Mouse (Mus musculus): ENCODE data around the gene Retnla. TPM values are rescaled to one million over a fixed set of nuclear protein-coding genes. Genes with fewer than 3 reads are reported as not detected.

The Retnla gene
- total and polyA plus RNA-seq, 2 experiments from 2014 or later = not detected

DNA sequence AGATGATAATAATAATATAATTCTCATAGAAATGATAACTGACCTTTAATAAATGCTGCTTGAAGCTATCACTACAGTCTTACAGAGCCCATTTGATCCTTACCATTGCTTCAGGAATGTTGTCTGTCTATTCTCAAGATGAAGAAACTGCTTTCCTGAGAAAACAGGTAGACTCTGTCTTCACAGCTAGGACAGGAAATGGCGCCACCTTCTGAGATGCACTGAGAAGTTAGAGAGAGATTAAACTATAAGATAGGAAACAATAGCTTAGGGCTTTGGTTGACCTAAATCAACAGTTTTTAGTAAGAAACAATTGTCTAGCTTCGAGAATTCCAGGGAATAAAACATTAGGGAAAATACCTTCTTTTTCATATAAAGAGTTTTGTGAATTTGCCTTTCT lies 33.0 kb upstream of the Retnla start:
- no peak overlapping the region for H3K27ac ChIP-seq (ENCODE audit: low read depth, low read length)
- DNase-seq (ENCODE audit: low spot score) (peak; percentile 32), ATAC-seq (ENCODE audit: low FRiP score) (no peak)

DNA sequence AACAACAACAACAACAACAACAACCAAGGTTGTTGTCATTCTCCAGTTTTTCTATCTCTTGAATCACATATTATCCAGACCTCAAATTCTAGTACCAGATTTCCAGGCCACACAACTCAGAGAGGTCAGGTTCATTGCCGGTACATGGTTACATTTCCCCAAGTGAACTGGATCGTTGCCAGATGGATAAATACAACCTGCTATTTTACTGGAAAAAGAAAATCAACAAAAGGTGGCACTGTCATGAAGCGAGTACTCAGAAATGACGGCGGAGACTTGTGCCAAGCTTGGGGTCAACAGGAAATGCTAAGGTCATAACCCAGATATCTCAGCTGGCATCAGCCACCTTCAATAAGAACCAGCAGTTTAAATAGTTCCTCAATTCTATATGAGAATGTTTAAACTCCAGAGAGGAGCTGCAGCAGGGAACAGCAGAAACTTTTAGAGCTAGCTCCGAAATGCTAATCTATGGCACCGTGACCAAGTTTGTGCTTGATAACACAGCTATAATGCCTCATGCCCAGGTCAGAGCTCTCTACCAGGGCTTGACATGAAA lies 30.4 kb upstream of the Retnla start:
- no peak overlapping the region for H3K4me2 ChIP-seq (ENCODE audit: low read depth, low read length, poor library complexity, severe bottlenecking)
- no peak for TF ChIP-seq CTCF (IDR thresholded peaks at IDR 0.05)
- H3K4me3 ChIP-seq (ENCODE audit: low read depth, low read length) = no peak overlapping the region
- no peaks in the 10 kb centered on the region for H3K27me3 ChIP-seq (ENCODE audit: insufficient read depth, low read length)
- WGBS = 89% methylated on average over 7 of the region's 7 CpGs
- H3K36me3 ChIP-seq (ENCODE audit: insufficient read depth, low read length) = no peaks in the 10 kb centered on the region
- DNase-seq (ENCODE audit: low spot score) = no peak
- H3K27ac ChIP-seq (ENCODE audit: low read depth, low read length) = no peak overlapping the region
- no peaks in the 10 kb centered on the region for H3K4me1 ChIP-seq (ENCODE audit: insufficient read depth, low read length)
- ATAC-seq (ENCODE audit: low FRiP score) = no peak
- no peaks in the 10 kb centered on the region for H3K9me3 ChIP-seq (ENCODE audit: low read length)
- H3K9ac ChIP-seq (replicated peaks; ENCODE audit: low read length, poor library complexity, severe bottlenecking) = no peak overlapping the region

More for the DNA sequence above, 33.0 kb upstream of the Retnla start:
- Histone ChIP-seq H3K36me3 (ENCODE audit: insufficient read depth, low read length) (no peaks in the 10 kb centered on the region), H3K9ac (replicated peaks; ENCODE audit: low read length, poor library complexity, severe bottlenecking) (no peak overlapping the region), H3K4me1 (ENCODE audit: insufficient read depth, low read length) (no peaks in the 10 kb centered on the region), H3K4me2 (ENCODE audit: low read depth, low read length, poor library complexity, severe bottlenecking) (no peak overlapping the region), H3K9me3 (ENCODE audit: low read length) (no peaks in the 10 kb centered on the region), H3K4me3 (ENCODE audit: low read depth, low read length) (no peak overlapping the region), H3K27me3 (ENCODE audit: insufficient read depth, low read length) (no peaks in the 10 kb centered on the region)
- TF ChIP-seq CTCF (IDR thresholded peaks at IDR 0.05) = peak; percentile 65
- 62% methylated on average over 2 of the region's 2 CpGs for WGBS

DNA sequence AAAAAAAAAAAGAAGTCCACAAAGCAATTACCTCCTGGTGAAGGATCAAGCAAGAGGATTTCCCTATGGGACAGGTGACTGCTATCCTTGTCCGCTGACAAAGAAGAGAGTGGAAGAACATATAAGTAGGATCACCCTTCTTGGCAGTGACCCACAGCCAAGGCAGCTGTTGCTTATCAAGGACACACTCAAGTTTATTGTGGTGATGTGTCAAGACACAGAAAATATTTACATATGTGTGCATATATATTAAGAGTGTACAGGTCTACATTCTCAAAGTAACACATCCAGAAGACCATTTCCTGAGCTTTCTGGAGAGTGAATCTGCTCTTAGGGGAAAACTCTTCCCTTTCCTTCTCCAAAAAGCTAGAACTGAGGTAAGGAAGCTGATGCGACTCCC lies 25.7 kb upstream of the Retnla start, which contains the start of gene Retnlb:
Gene Retnlb (plus strand): TSS at position 162 of the 400 bp plus-strand sequence.
- 98% methylated on average over 2 of the region's 2 CpGs for WGBS
- H3K36me3 ChIP-seq (ENCODE audit: insufficient read depth, low read length) = no peaks in the 10 kb centered on the region
- no peaks in the 10 kb centered on the region for H3K9me3 ChIP-seq (ENCODE audit: low read length)
- no peaks in the 10 kb centered on the region for H3K27me3 ChIP-seq (ENCODE audit: insufficient read depth, low read length)
- H3K4me1 ChIP-seq (ENCODE audit: insufficient read depth, low read length) = no peaks in the 10 kb centered on the region
- no peak for DNase-seq (ENCODE audit: low spot score)
- TF ChIP-seq CTCF (IDR thresholded peaks at IDR 0.05) = no peak
- no peak within 1 kb of the TSS for H3K4me2 ChIP-seq (ENCODE audit: low read depth, low read length, poor library complexity, severe bottlenecking)
- H3K27ac ChIP-seq (ENCODE audit: low read depth, low read length) = no peak within 1 kb of the TSS
- ATAC-seq (ENCODE audit: low FRiP score) = no peak
- no peak within 1 kb of the TSS for H3K4me3 ChIP-seq (ENCODE audit: low read depth, low read length)
- no peak within 1 kb of the TSS for H3K9ac ChIP-seq (replicated peaks; ENCODE audit: low read length, poor library complexity, severe bottlenecking)

DNA sequence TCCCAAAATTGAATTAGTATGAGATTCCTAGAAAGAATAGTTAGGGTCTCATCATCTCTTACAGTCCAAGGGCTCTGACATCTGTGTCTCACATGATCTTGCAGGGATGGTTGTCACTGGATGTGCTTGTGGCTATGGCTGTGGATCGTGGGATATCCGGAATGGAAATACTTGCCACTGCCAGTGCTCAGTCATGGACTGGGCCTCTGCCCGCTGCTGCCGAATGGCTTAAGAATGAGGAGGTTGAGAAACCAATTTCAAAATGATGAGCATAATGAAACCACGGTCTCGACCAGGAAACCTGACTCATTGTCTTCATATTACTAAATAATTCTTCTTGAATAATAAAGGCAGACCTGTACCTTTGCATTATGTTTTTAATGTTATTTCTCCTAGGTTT lies 23.8 kb upstream of the Retnla start:
- DNase-seq (ENCODE audit: low spot score) (no peak), ATAC-seq (ENCODE audit: low FRiP score) (no peak)
- H3K36me3 ChIP-seq (ENCODE audit: insufficient read depth, low read length) = no peaks in the 10 kb centered on the region
- no peak overlapping the region for H3K4me3 ChIP-seq (ENCODE audit: low read depth, low read length)
- no peak overlapping the region for H3K27ac ChIP-seq (ENCODE audit: low read depth, low read length)
- H3K27me3 ChIP-seq (ENCODE audit: insufficient read depth, low read length) = no peaks in the 10 kb centered on the region
- no peaks in the 10 kb centered on the region for H3K9me3 ChIP-seq (ENCODE audit: low read length)
- TF ChIP-seq CTCF (IDR thresholded peaks at IDR 0.05) = no peak
- no peaks in the 10 kb centered on the region for H3K4me1 ChIP-seq (ENCODE audit: insufficient read depth, low read length)
- H3K9ac ChIP-seq (replicated peaks; ENCODE audit: low read length, poor library complexity, severe bottlenecking) = no peak overlapping the region
- WGBS = 89% methylated on average over 6 of the region's 6 CpGs
- no peak overlapping the region for H3K4me2 ChIP-seq (ENCODE audit: low read depth, low read length, poor library complexity, severe bottlenecking)

DNA sequence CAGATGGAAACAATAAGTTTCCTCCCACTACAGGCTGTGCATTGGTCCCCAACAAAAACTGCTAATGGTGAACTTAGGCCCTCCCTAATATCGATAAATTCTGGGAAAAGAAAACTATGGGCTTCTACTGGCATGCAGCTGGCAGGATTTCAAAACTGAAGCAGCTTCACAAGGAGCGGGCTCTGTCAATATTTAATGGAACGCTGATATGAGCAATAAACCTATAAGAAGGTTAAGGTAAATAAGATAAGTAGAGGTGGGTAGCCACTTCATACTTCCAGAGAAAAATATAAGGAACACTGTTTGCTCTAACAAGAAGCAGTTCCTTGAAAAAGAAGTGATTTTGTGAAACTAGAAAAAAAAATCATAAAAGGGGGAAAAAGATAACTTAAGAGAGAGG lies 15.9 kb upstream of the Retnla start:
- Histone ChIP-seq H3K4me2 (ENCODE audit: low read depth, low read length, poor library complexity, severe bottlenecking) (no peak overlapping the region), H3K4me3 (ENCODE audit: low read depth, low read length) (no peak overlapping the region), H3K27ac (ENCODE audit: low read depth, low read length) (no peak overlapping the region), H3K9ac (replicated peaks; ENCODE audit: low read length, poor library complexity, severe bottlenecking) (no peak overlapping the region), H3K9me3 (ENCODE audit: low read length) (no peaks in the 10 kb centered on the region), H3K36me3 (ENCODE audit: insufficient read depth, low read length) (no peaks in the 10 kb centered on the region), H3K4me1 (ENCODE audit: insufficient read depth, low read length) (no peaks in the 10 kb centered on the region), H3K27me3 (ENCODE audit: insufficient read depth, low read length) (no peaks in the 10 kb centered on the region)
- DNase-seq (ENCODE audit: low spot score) = no peak
- WGBS = 85% methylated on average over 3 of the region's 3 CpGs
- ATAC-seq (ENCODE audit: low FRiP score) = no peak
- TF ChIP-seq CTCF (IDR thresholded peaks at IDR 0.05) = no peak

DNA sequence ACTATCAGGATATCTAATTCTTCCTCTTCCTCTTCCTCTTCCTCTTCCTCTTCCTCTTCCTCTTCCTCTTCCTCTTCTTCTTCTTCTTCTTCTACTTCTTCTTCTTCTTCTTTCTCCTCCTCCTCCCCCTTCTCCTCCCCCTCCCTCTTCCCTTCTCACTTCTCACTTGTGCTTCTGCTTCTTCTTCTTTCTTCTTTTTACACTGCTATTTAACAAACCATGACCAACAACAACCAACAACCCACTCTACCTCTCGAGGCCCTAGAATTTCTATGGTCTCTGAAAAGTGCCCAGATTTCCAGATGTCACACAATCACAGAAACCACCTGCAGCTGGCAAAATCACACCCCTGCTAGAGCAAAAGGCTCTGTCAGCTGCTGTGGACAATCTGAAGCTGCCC lies 14.7 kb upstream of the Retnla start:
- no peak overlapping the region for H3K4me3 ChIP-seq (ENCODE audit: low read depth, low read length)

More for the DNA sequence above, 14.7 kb upstream of the Retnla start:
- no peak overlapping the region for H3K4me2 ChIP-seq (ENCODE audit: low read depth, low read length, poor library complexity, severe bottlenecking)
- ATAC-seq (ENCODE audit: low FRiP score) (no peak), DNase-seq (ENCODE audit: low spot score) (no peak)
- no peaks in the 10 kb centered on the region for H3K9me3 ChIP-seq (ENCODE audit: low read length)
- H3K27me3 ChIP-seq (ENCODE audit: insufficient read depth, low read length) = no peaks in the 10 kb centered on the region
- 48% methylated on average over 1 of the region's 1 CpGs for WGBS
- no peak for TF ChIP-seq CTCF (IDR thresholded peaks at IDR 0.05)
- no peaks in the 10 kb centered on the region for H3K4me1 ChIP-seq (ENCODE audit: insufficient read depth, low read length)
- no peak overlapping the region for H3K9ac ChIP-seq (replicated peaks; ENCODE audit: low read length, poor library complexity, severe bottlenecking)
- H3K36me3 ChIP-seq (ENCODE audit: insufficient read depth, low read length) = no peaks in the 10 kb centered on the region
- H3K27ac ChIP-seq (ENCODE audit: low read depth, low read length) = no peak overlapping the region

Measured in midbrain, postnatal 0 days (tissue).